Mouse (Mus musculus): ENCODE data around the gene Hps3.

DNA sequence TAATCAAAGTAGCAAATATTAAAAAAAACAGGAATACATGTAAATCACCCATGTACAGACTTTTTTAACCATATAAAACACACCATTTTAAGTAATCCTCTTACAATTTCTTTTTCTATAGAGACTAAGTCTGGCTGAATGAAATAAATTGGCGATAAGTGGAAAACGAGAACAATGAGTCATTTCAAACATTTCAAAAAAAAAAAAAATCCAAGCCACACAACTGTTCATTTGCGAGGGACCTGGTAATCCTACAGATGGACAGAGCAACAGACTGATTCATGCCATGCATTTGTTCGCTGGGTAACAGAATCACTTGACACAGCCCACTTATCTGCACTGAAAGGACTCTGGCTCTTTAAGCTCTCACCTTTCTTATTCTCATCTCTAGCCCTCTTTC, 42.7 kb downstream of the Hps3 start:
- TF ChIP-seq CTCF (IDR thresholded peaks at IDR 0.05; ENCODE audit: borderline replicate concordance, insufficient read depth, low read depth, low read length) (no peak), POLR2A (IDR thresholded peaks at IDR 0.05; ENCODE audit: borderline replicate concordance, insufficient read depth, low read length) (no peak)
